Mouse (Mus musculus) hindlimb bud, embryonic 11.5 days (tissue): Measurements from ENCODE around the gene Supt20.
A peak's percentile ranks its signal among the peaks of the same experiment; 100 is the strongest.
"Not testable (repeated sequence)": the region's sequence is repeated elsewhere in the genome, so short reads cannot be mapped to it uniquely, and the experiment has no call there.

Experiments used
- DNase-seq: peaks from one replicate; pipeline ENCODE4 v3.0.0-alpha.2; 2012; ENCODE audit warnings: low read depth, low spot score; ENCODE audit errors: extremely low spot score

The Supt20 gene

DNA sequence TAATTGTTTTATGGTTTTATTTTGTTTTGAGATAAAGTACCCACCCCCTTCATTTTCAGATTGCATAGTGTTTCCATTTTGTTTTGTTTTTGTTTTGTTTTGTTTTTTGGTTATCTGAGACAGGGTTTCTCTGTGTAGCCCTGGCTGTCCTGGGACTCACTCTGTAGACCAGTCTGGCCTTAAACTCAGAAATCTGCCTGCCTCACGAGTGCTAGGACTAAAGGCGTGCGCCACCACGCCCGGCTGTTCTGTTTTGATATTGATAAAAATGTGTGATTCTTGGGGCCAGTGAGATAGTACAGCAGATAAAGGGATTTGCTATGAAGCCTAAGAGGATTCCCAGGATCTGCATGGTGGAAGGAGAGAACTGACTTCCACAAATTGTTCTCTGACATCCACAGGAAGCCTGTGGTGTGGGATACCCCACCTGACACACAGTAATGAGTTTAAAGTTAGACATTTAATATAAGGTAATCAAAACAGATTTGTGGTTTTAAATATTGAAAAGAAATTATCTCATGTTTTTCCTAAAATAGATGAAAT is 7.2 kb downstream of the Supt20 start:
- no peak for DNase-seq

DNA sequence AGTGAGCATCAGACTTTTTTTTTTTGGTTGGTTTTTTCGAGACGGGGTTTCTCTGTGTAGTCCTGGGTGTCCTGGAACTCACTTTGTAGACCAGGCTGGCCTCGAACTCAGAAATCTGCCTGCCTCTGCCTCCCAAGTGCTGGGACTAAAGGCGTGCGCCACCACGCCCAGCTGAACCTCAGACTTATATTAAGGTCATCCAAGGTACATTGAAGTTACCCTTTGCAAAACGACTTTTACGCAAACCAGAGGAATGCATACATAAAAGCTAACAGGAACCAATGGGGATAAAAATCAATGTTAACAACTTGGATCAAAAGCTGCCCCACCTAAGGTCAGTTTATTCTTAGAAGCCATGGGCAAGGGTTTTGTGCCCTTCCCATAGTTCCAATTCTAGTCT is 11.5 kb downstream of the Supt20 start:
- DNase-seq, result not testable (repeated sequence)

DNA sequence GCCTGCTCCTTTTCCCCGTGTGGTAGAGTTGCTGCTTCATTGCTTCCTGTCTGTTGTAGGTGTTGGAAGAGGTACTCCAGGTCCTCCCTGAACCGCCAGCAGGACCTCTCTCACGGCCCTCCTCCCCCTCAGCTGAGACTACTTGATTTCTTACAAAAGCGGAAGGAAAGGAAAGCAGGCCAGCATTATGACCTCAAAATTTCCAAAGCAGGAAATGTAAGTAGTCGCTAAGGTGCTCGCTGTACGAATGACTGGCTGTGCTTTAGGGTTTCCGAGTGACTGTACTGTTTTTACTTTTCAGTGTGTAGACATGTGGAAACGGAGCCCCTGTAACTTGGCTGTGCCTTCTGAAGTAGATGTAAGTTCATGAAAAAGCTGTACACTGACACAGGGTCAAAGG is 16.4 kb downstream of the Supt20 start:
- no peak for DNase-seq

DNA sequence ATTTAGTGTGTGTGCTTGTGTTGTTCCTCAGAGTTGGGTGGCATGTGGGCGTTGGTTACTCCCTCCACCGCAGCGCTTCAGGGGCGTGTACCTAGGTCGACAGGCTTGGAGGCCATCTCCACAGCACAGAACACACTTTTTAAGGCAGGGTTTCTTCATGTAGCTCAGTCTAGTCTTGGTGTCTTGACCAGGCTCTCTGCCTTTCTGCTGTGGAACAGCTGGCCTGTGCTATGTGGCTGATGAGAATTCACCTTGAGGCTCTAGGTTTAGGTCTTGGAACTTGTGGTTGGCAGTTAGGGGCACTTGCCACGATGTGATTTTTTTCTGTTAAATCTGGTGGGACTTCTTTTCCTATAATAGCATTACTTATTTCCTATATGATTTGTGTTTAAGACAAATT is 21.6 kb downstream of the Supt20 start, which contains the start of gene Gm21958:
Gene Gm21958 (minus strand): TSS at position 101 of the 400 bp plus-strand sequence.
- no peak for DNase-seq

DNA sequence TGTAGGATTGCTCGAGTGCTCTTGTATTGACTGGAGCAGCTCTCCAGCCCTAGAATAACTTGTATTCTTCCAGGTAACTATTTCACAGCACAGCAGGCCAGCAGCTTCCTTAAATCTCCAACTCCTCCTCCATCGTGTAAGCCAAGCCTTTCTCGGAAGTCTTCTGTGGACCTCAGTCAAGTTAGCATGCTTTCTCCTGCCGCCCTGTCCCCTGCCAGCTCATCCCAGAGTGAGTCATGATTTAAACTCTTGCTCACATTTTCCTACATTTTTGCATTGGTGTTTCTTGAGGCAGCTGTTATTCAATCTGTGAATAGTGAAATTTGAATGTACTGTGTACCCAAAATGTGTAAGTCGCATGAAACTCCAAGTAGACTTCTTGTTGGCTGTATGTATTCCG is 22.9 kb downstream of the Supt20 start:
- DNase-seq, result no peak

DNA sequence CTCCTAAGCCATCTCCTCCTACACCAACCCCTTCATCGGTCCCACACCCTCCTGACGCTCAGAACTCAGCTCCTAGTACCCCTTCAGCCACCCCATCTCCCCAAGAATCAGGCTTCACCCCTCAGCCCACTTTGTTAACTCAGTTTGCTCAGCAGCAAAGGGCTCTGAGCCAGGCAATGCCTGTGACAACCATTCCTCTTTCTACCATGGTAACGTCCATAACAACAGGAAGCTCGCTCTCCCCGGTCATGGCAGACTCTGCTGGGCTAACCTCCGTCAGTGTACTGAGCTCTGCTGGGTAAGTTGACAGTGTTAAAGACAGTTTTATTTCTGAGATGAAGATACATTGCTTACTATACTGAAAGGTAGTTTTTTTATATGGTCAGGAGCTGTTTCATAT is 24.7 kb downstream of the Supt20 start:
- DNase-seq, result no peak

DNA sequence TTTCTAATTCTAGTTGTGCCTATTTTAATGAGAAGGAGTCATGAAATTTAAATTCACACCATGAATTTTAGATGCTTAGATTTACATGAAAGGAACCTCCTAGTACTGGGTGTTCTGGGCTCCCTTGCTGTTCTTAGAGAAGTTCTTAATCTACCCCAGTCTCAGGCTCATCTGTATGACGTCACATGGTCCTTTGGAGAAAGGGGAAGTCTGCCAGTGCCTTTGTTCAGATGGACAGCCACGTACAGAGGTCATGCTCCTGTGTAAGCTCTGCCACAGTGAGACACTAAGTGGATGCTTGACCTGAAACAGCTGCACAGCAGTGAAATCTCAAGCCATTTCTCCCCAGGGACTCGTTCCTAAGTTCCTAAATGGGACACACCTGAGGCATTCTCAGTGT is 26.3 kb downstream of the Supt20 start:
- DNase-seq, result no peak

DNA sequence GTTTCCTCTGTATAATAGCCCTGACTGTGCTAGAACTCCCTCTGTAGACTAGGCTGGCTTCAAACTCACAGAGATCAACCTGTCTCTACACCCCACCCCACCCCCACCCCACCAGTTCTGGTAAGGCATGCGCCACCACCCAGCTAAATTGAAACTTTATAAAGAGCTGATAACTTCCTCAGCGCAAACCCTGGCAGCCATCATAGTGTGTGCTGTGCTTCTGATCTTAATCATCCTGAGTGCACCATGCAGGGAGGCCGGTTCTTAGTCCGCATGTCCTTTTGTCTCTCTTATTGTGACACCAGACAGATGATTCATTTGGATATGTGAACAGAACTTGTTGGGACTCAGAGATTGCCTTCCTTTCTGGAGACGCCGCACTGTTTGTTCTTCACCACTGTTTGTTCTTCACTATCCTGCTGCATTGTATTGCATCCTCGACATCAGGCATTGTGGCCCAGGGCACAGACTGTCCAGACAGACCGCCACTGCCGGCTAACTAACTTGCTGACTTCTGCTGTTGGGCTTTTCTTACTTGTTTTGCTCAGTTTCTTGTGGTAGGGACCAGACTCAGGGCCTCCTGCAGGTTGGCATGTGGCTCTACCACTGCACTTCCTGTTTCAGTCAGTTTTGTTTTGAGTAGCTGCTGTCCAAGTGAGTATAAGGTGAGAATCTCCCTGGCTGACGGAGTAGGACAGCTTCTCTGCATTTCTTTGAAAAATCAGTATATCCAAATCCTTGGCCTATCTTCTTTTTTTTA is 31.3 kb downstream of the Supt20 start:
- no peak for DNase-seq

DNA sequence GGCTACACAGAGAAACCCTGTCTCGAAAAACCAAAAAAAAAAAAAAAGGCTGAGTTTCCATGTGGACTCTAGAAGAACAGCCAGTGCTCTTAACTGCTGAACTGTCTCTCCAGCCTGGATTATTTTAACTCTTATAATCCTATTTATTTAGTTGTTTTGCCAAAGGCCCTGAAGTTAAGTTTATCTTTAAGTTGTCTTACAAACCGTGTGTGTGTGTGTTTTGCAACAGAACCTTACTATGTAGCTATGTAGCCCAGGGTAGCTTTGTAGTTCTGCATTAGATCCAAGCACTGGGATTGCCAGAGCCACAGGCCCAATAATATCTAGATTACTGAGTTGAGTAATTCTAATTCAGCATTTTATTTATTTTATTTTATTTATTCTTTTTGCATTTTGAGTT is 32.7 kb downstream of the Supt20 start:
- DNase-seq, result no peak

DNA sequence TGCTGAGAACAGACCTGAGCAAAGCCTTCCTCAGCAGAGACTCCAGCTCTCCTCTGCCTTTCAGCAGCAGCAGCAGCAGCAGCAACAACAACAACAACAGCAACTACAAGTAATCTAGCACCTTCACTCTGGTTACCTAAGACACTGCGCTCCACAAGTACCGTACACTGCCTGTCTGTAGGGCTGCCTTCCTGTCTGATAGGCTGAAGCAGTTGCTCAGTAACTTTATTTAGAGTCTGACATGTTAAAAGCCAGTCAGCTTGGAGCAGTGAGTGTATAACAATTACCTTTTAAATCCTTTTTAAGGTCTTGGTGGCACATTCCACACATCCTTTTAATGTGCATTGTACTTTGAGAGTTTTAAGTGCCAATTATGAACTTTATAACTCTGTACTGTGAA is 35.0 kb downstream of the Supt20 start:
- DNase-seq, result no peak

DNA sequence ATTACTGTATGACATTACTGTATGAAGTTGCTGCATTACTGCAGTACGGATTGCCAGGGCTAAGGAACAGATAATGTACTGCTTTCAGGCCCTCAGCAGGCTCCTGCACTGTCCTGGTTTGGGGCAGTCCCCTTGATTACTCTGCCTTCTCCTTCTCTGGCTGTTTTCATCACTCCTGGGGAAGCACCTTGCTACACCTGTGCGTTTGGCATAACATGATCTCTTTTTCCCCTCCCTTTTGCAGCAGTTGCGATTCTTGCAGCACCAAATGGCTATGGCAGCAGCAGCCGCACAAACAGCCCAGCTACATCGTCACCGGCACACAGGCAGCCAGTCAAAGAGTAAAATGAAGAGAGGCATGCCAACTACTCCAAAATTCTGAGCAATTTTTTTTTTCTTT is 35.5 kb downstream of the Supt20 start:
- no peak for DNase-seq

DNA sequence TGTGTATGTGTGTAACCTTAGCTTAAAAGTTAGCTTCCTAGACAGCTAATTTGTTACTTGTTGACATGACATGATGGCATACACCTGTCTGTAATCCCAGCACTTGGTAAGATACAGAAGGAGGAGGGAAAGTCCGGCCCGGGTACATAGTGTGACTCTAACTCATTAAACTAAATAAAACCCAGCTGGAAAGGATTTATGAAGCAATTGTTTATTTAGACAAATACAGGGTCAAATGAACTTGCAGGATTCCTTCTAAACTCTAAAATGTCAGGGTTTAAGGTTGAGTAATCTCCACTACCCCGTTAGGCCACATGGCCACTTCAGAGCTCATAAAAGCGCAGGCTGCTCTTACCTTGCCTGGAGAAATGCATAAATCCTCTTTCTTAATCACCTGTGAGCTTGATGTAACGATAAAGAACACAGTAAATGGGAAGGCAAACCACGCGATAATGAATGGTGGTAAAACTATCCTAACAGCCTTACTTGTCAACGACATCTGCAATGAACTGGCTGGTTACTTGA is 39.1 kb downstream of the Supt20 start:
- DNase-seq, result no peak

DNA sequence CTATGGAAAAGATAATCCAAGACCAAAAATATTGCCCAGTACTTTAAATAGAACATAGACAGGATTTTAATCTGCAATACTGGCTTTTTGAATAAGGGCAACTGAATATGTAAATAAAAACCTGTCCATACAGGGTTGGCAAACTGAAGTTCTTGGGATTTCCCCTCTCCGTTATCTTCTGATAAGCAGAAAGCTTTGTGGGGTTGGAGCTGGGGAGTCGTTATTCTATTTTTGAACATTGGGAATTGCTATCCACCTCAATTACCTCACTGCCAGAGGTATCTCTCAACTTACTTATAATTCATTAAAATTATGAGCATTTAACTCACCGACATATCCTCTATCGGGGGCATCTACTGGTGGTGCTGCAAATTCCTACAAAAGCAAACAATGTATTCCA is 39.8 kb downstream of the Supt20 start:
- no peak for DNase-seq

DNA sequence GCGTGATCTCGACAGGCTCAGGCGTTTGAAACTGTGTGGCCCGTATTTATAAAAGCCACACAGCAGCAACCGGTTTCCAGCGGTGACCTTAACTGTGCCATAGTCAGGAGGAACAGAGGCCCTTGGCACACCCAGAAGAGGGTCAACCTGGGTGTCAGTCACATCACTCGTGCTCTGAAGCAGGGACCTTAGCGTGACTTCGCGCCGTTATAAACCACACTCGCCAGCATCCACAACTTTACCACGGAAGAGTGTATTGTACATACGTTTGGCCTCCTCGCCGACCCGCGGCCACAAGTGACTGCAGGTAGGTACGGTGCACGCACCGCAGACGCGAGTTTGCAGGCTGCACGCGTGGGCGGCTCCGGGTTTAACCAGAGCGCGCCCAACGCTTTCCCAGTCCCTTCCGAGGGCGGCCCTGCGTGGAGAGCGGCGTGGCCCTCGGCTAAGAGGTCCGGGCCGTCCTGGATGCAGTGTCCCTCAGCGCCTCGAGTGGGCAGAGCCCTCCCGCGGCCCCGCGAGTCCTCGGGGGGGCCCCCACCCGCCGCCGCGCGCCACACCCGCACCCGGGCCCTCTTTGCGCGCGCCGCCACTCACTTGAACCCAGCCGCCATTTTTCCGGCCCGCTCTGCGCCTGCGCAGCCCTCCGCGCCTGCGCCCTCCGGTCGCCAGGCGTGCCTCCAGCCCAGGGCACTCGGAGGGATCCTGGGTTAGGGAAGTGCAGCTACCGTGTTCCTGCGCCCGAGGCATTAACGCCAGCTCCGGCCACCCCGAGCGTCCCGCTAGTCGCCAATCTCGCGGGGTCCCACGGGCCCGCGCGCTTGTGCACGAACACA is 42.0 kb downstream of the Supt20 start:
- DNase-seq, result peak; percentile 60

DNA sequence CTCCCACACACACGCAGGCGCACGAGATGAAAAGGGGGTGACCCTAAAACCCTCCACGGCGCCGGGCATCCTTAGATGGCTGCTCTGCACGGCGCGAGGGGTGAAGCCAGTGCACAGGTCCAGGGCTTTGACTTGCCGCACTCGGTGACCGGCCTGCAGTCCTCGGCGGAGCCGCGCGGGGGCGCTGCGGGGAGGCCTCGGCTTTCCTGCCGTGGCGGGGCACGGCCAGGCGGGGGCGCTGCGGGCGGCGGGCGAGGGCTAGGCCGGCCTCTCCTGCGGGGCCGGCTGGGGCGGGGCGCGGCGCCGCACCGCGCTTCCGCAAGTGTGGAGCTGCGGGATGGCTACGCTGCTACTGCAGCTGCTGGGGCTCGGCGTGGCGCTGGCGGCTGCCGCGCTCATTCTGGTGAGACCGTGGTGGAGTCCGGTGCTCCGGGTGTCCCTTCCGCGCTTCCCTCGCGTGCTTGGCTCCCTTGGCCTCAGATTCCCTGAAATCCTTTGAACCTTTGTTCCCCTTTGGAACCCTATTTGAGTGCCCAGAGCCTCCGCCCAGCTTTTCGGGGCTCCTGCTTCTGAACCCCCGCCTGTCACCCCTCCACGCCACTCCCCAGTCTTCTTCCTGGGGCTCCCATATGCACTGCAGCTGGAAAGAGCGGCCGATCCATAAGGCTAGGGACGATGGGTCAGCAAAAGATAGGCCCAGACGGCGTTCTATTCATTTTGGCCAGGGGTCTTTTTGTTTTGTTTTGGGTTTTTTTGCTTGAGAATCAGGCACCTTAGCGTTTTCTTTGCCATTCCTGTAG is 42.8 kb downstream of the Supt20 start, which contains the start of the genes Exosc8 and Alg5:
Gene Exosc8 (minus strand): TSS at position 147 of the 800 bp plus-strand sequence.
Gene Alg5 (plus strand): TSS at position 293 of the 800 bp plus-strand sequence.
- no peak for DNase-seq

DNA sequence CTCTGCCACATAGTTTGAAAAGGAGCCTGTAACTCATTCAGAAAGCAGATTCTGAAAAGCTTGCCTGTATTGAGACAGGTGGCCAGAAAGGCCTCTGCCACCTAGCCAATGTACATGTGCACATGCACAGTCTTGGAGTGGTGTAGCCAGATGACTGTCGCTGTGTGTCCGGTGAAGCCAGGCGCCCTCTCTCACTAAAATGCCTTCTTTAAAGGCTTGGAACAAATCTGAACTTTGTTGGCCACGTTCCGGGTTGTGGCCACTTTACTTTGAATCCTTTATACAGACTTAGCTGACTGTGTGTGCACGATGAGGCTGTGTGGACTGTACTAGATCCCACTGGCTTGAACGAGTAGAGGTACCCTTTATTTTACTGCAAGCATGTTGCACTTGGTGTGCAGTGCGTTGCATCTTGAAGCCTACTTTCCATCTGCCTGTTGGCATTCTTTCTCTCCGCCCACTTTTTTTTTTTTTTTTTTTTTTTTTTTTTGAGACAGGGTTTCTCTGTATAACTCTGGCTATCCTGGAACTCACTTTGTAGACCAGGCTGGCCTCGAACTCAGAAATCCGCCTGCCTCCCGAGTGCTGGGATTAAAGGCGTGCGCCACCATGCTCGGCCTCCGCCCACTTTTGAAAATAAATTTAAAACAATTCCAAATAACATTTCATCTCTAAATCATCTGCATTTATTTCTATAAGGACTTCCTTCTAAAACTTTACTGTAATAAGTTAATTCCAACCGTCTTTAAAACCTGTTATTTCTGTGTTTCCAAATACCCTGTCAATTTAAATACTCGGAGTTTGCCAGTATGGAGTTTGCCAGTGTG is 43.7 kb downstream of the Supt20 start:
- no peak for DNase-seq

DNA sequence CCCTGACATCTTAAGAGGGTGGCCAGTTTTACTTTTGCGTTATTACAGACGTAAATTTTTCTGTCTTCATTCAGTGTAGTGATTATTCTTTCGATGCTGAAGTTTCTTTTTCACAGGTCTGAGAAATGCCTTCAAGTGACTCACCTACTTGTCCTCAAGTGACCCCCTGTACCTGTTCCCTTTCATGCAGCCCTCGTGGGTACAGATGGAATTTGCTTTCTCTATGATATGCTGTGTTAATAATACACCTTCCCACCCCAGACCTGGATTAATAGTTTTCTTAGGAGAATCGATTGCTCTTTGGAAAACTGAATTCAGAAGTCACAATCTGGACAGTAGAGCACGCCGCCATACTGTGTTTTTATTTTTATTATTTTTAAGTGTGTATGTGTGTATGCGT is 44.7 kb downstream of the Supt20 start:
- DNase-seq, result no peak

DNA sequence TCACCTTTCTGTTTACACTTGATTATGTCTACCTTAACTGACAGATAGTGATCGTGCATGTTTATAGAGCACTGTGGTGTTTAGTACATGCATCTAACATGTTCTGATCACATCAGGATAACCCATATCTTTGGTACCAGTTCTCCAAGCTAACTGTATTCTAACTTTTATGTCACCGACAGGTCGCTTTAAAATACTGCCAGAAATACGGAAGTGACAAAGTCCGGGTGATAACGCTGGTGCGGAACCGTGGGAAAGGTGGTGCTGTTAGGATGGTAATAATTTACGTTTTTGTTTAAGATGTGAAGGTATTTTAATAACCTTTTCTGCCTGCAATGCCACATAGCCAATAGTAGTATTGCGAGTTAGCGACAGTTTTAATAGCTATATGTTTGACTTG is 49.4 kb downstream of the Supt20 start:
- DNase-seq, result no peak

DNA sequence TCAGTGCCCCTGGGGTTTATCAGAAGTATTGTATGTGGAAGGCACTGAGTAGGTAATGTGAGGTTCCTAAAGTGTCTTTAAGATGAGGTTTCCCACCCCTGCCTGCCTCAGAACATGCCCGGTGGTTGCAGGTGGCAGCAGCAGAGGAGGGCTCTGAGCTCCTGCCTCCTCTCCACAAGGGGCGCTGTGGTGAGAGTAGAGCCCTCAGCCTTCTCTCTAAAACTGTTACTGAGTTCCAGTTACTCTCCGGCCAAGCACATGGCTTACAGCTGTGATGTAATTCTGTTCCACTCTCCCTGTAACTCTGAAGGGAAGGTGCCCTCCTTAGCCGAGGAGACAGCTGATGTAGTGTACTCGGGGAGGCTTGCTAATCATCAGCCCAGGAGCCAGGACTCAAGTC is 53.2 kb downstream of the Supt20 start:
- no peak for DNase-seq

DNA sequence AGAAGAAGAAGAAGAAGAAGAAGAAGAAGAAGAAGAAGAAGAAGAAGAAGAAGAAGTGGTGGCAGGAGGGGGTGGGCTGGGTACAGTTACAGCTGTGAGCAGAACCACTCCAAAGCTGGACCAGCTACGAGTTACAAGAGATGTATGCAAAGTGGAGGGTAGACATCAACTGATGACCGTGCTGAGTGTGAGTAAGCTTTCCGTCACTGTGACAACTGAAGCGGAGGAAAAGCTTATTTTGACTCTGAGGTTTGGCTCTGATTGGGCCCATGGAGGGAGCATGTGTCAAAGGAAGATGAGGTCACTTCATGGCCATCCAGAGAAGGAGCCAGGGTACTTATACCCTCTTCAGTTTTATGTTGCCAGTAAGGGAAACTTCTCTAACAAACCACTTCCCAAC is 60.8 kb downstream of the Supt20 start:
- DNase-seq, result no peak
